Mouse (Mus musculus) forebrain, postnatal 0 days (tissue): ENCODE results near the gene Mtg2. TPM values are rescaled to one million over a fixed set of nuclear protein-coding genes. Genes with fewer than 3 reads are reported as not detected.

Source experiments
- ATAC-seq: fragments of 200-750 bp; cut with Nextera tagmentation; 2 replicates; pipeline ENCODE4 v1.8.0; 2017; ENCODE audit warnings: mild to moderate bottlenecking, moderate library complexity
- DNase-seq: peaks from one replicate; pipeline ENCODE4 v3.0.0-alpha.2; 2015
- H3K27ac ChIP-seq: fragments of 300-500 bp; sonication (generic); 2 replicates; pipeline ENCODE4 v1.5.1; 2014; ENCODE audit warnings: low read depth, mild to moderate bottlenecking, antibody characterized with exemption, low read length, moderate library complexity, mixed read lengths
- H3K27me3 ChIP-seq: fragments of 300-500 bp; sonication (generic); 2 replicates; pipeline ENCODE4 v1.6.1; 2014; ENCODE audit warnings: mild to moderate bottlenecking, low read length, mixed read lengths; ENCODE audit not compliant: insufficient read depth
- H3K36me3 ChIP-seq: fragments of 300-500 bp; sonication (generic); 2 replicates; pipeline ENCODE4 v1.6.1; 2014; ENCODE audit warnings: mild to moderate bottlenecking, moderate library complexity; ENCODE audit not compliant: insufficient read depth
- H3K4me1 ChIP-seq: fragments of 300-500 bp; sonication (generic); 2 replicates; pipeline ENCODE4 v1.6.1; 2014; ENCODE audit warnings: antibody characterized with exemption; ENCODE audit not compliant: insufficient read depth
- H3K4me2 ChIP-seq: fragments of 300-500 bp; sonication (generic); 2 replicates; pipeline ENCODE4 v1.6.1; 2014; ENCODE audit warnings: low read depth, mild to moderate bottlenecking, moderate library complexity
- H3K4me3 ChIP-seq: fragments of 300-500 bp; sonication (generic); 2 replicates; pipeline ENCODE4 v1.5.1; 2014; ENCODE audit warnings: low read depth, low read length, mixed read lengths
- H3K9ac ChIP-seq: fragments of 300-500 bp; sonication (generic); 2 replicates; pipeline ENCODE4 v1.6.1; 2014; ENCODE audit warnings: mild to moderate bottlenecking
- H3K9me3 ChIP-seq: fragments of 300-500 bp; sonication (generic); 2 replicates; pipeline ENCODE4 v1.6.1; 2016; ENCODE audit warnings: low read length
- CTCF ChIP-seq: sonication (generic); IDR thresholded peaks from 2 replicates; pipeline ENCODE4 v1.5.1; 2016; ENCODE audit warnings: antibody characterized with exemption, control low read depth, low read depth
- WGBS: fragments of 180-500 bp; shearing (Covaris S2); extraction: QIAGEN DNeasy Blood & Tissue Kit; methylation state at CpG from one replicate; pipeline ENCODE4 v1.1.7; 2014; 5-methylcytosine and 5-hydroxymethylcytosine counted together
- polyA plus RNA-seq: library from polyadenylated mRNA; unstranded; fragments of >200 nt; fragmentation: Nextera tagmentation; extraction: Ambion mirVana; gene quantifications from 2 replicates; pipeline ENCODE4 v1.2.1, GENCODE M21; 2015
- total RNA-seq: library from RNA; depleted of rRNA; stranded (reverse); fragments of >200 nt; gene quantifications from 2 replicates; pipeline ENCODE4 v1.2.3, GENCODE M21; 2014

Gene Mtg2
- total and polyA plus RNA-seq, 2 experiments from 2014 or later = 25.5 to 32.2 TPM

DNA sequence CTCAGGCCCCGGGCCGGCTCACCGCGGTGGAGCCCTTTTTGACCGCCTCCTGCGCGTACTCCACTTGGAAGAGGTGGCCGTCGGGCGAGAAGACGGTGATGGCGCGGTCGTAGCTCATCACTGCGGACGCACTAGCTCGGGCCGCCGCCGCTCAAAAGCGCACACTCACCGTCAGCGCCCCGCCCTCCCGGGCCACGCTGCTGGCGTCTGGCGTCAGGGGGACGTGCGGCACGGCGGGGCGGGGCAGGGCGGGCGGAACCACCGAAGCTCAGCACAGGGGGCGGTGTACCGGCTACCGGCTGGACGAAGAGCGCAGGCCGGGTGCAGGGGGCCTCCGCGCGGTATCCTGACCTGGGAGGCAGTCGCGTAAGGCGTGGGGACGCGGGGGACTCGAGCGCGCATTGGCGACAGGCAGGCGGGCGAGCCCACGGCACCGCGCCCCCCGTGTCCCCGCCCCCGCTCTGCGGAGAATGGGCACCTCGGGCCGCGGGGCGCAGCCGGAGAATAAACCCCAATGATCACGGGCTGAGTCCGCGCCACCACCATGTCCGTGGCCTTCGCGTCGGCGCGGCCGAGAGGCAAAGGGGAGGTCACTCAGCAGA is 28.0 kb upstream of the Mtg2 start, which contains the start of the genes Psma7 and Ss18l1:
Gene Psma7, minus strand, starts transcription at position 178 of the 602 bp plus-strand sequence.
Gene Ss18l1, plus strand, starts transcription at position 254 of the 602 bp plus-strand sequence.
- WGBS = 2% methylated on average over 78 of the region's 78 CpGs
- peak; percentile 96 for ATAC-seq
- Histone ChIP-seq H3K9ac (peak within 1 kb of the TSS; percentile 97), H3K4me1 (peaks cover 24% of the 10 kb centered on the region), H3K27ac (peak within 1 kb of the TSS; percentile 97), H3K9me3 (no peaks in the 10 kb centered on the region), H3K4me2 (peak within 1 kb of the TSS; percentile 79), H3K36me3 (peaks cover 23% of the 10 kb centered on the region), H3K27me3 (no peaks in the 10 kb centered on the region), H3K4me3 (peak within 1 kb of the TSS; percentile 76)
- TF ChIP-seq CTCF = peak; percentile 45
- peak; percentile 96 for DNase-seq

DNA sequence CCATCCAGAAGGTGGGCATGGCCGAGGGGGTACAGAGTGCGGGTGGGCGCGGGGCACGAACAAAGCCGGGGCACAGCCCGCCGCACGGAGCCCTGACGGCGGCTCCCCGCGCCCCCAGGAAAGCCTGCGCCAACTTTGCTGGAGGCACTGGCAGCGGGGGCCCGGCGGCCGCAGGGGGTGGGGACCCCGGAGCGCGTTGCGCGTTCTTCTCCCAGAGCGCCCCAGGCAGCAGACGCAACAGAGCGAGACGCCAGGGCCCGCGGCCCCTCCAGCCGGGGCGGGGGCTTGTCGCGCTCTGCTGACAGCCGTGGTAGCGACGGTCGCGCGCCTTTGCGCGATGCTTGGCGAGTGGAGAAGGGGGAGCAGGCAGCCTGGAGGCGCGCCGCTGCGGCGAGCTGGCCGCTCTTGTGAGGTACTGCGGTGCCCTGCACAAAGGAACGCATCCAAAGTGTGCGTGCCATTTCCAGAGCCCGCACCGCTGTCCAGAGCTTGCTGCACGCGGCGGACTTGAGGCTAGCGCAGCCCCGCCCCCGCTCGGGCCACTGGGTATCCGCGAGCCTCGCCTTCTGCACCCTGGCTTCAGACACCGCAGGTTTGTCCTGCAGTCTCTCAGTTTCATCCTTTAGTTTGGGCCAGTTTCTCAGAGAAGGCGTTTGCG is 27.4 kb upstream of the Mtg2 start:
- peak overlapping the region; percentile 79 for H3K4me2 ChIP-seq
- no peaks in the 10 kb centered on the region for H3K9me3 ChIP-seq
- peak overlapping the region; percentile 76 for H3K4me3 ChIP-seq
- TF ChIP-seq CTCF = no peak
- DNase-seq (peak; percentile 87), ATAC-seq (peak; percentile 84)
- peak overlapping the region; percentile 97 for H3K9ac ChIP-seq
- peaks cover 24% of the 10 kb centered on the region for H3K4me1 ChIP-seq
- no peaks in the 10 kb centered on the region for H3K27me3 ChIP-seq
- H3K27ac ChIP-seq = peak overlapping the region; percentile 97
- 2% methylated on average over 66 of the region's 66 CpGs for WGBS
- H3K36me3 ChIP-seq = peaks cover 18% of the 10 kb centered on the region

- ATAC-seq (no peak), DNase-seq (peak; percentile 47)
- Histone ChIP-seq H3K4me1 (peaks cover 21% of the 10 kb centered on the region), H3K9ac (no peak overlapping the region), H3K9me3 (no peaks in the 10 kb centered on the region), H3K27ac (no peak overlapping the region), H3K4me3 (no peak overlapping the region), H3K4me2 (no peak overlapping the region), H3K27me3 (no peaks in the 10 kb centered on the region), H3K36me3 (peaks cover 6% of the 10 kb centered on the region; the same call in 1 of the 2 replicates)
- WGBS = 49% methylated on average over 4 of the region's 4 CpGs
- TF ChIP-seq CTCF = peak; percentile 71
These were observed 25.1 kb upstream of the Mtg2 start for GRCm38 (mm10) chr2:180045283-180045682.

DNA sequence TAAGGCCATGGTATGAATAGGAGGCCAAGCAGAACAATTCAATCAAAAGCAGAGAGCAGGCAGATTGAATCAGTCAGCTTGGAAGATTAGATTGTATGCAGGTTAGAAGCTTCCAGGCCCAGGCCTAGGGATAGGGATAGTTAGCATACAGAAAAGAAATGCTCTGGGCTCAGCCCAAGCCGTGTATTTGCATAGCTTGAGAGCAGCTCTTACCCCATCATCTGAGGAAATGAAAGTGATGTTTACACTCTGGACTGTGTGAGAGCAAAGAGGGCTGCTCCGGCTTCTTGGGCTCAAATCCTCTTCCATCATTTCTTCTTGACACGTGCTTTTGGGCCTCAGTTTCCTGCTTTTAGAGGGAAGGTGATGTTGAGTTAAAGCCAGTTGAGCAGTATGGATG is 22.8 kb upstream of the Mtg2 start:
- Histone ChIP-seq H3K4me3 (no peak overlapping the region), H3K4me1 (peaks cover 13% of the 10 kb centered on the region), H3K36me3 (peaks cover 11% of the 10 kb centered on the region), H3K4me2 (no peak overlapping the region), H3K9ac (no peak overlapping the region), H3K27ac (no peak overlapping the region), H3K9me3 (no peaks in the 10 kb centered on the region), H3K27me3 (no peaks in the 10 kb centered on the region)
- DNase-seq (no peak), ATAC-seq (no peak)
- no peak for TF ChIP-seq CTCF
- WGBS = 91% methylated on average over 3 of the region's 3 CpGs

DNA sequence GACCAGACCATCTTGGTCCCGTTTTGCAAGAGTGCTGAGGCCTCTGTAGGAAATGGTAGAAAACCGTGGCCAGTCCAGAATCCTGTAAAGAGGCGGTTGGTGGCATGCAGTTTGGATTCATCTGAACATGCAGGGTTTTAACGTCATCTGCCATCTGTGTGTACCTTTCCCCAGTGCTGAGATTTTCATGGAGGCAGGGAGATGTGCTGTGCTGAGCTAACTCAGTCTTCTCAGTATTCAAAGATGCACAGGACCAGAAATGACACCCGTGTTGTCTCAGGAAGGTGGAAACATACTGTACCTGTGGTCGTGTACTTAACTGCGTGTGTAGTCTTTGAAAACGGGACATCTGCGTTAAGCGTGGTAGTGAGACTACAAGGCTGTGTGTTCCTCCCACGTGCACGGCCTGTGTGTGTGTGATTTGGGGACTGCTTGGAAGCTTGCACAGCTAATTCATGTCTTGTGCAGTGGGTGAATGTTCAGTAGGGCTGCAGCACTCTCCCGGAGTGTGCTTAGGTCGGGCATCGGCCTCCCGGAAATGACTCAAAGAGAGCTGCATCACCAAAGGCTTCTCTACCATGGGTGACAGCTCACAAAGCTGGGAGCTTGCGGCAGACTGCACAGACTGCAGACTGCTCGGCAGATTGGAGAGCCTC is 22.3 kb upstream of the Mtg2 start:
- no peak overlapping the region for H3K9ac ChIP-seq
- H3K4me2 ChIP-seq = no peak overlapping the region
- H3K27ac ChIP-seq = no peak overlapping the region
- 92% methylated on average over 18 of the region's 18 CpGs for WGBS
- H3K4me1 ChIP-seq = peaks cover 13% of the 10 kb centered on the region
- TF ChIP-seq CTCF = no peak
- no peak for DNase-seq
- ATAC-seq = no peak
- H3K36me3 ChIP-seq = peaks cover 16% of the 10 kb centered on the region
- no peak overlapping the region for H3K4me3 ChIP-seq
- H3K27me3 ChIP-seq = no peaks in the 10 kb centered on the region
- no peaks in the 10 kb centered on the region for H3K9me3 ChIP-seq

- H3K27ac ChIP-seq = no peak overlapping the region
- ATAC-seq (peak; percentile 49), DNase-seq (peak; percentile 80)
- no peak overlapping the region for H3K4me2 ChIP-seq
- no peak overlapping the region for H3K9ac ChIP-seq
- no peaks in the 10 kb centered on the region for H3K4me1 ChIP-seq
- no peaks in the 10 kb centered on the region for H3K27me3 ChIP-seq
- H3K4me3 ChIP-seq = no peak overlapping the region
- H3K36me3 ChIP-seq = peaks cover 45% of the 10 kb centered on the region
- 27% methylated on average over 5 of the region's 5 CpGs for WGBS
- H3K9me3 ChIP-seq = no peaks in the 10 kb centered on the region
- peak; percentile 95 for TF ChIP-seq CTCF
These were observed 19.4 kb upstream of the Mtg2 start for GRCm38 (mm10) chr2:180050986-180051385.
